ENCODE assay signal across 1 mouse cellular context in genomic region chr6:21949771-21950448, GRCm38 (mm10).
TF ChIP-seq lines count a peak whose summit lies in the region.

No protein-coding gene starts in this region.

TF ChIP-seq in CH12.LX, 34 proteins besides CTCF, POLR2A, EP300 and RAD21 (continued from another document):
- TF ChIP-seq HCFC1 (IDR thresholded peaks at IDR 0.05; ENCODE audit: low read depth, low read length) (no peak), USF1 (IDR thresholded peaks at IDR 0.05; ENCODE audit: low read depth, low read length) (no peak), GABPA (IDR thresholded peaks at IDR 0.05; ENCODE audit: insufficient replicate concordance, low read depth, low read length) (no peak), SIN3A (IDR thresholded peaks at IDR 0.05; ENCODE audit: low read length) (peak; percentile 71; the same call in 1 of the 2 replicates), CHD2 (IDR thresholded peaks at IDR 0.05; ENCODE audit: low read length) (peak; percentile 54; the same call in 1 of the 2 replicates), ELF1 (IDR thresholded peaks at IDR 0.05; ENCODE audit: low read depth, low read length) (peak; percentile 38; the same call in 1 of the 2 replicates)
